Mouse (Mus musculus) embryonic facial prominence, embryonic 12.5 days (tissue): ENCODE measurements around the gene Nabp2. TPM values are rescaled to one million over a fixed set of nuclear protein-coding genes. Genes with fewer than 3 reads are reported as not detected.

ENCODE experiments used
- ATAC-seq: fragments of 200-750 bp; cut with Nextera tagmentation; 2 replicates; pipeline ENCODE4 v1.8.0; 2017; ENCODE audit not compliant: insufficient number of reproducible peaks, insufficient read depth, low FRiP score, low TSS enrichment
- H3K27ac ChIP-seq: fragments of 300-500 bp; sonication (generic); 2 replicates; pipeline ENCODE4 v1.5.1; 2016; ENCODE audit warnings: mild to moderate bottlenecking
- H3K27me3 ChIP-seq: fragments of 300-500 bp; sonication (generic); 2 replicates; pipeline ENCODE4 v1.6.1; 2016; ENCODE audit warnings: mild to moderate bottlenecking, moderate library complexity
- H3K36me3 ChIP-seq: fragments of 300-500 bp; sonication (generic); 2 replicates; pipeline ENCODE4 v1.6.1; 2016; ENCODE audit warnings: mild to moderate bottlenecking
- H3K4me1 ChIP-seq: fragments of 300-500 bp; sonication (generic); 2 replicates; pipeline ENCODE4 v1.6.1; 2016
- H3K4me2 ChIP-seq: fragments of 300-500 bp; sonication (generic); replicated peaks from 2 replicates; pipeline ENCODE4 v1.6.1; 2016; ENCODE audit warnings: mild to moderate bottlenecking, moderate library complexity
- H3K4me3 ChIP-seq: fragments of 300-500 bp; sonication (generic); 2 replicates; pipeline ENCODE4 v1.5.1; 2016; ENCODE audit warnings: mild to moderate bottlenecking
- H3K9ac ChIP-seq: fragments of 300-500 bp; sonication (generic); 2 replicates; pipeline ENCODE4 v1.6.1; 2016; ENCODE audit warnings: mild to moderate bottlenecking, moderate library complexity
- H3K9me3 ChIP-seq: fragments of 300-500 bp; sonication (generic); 2 replicates; pipeline ENCODE4 v1.6.1; 2016; ENCODE audit warnings: mild to moderate bottlenecking, moderate library complexity
- whole genome bisulfite sequencing: fragments of 180-500 bp; shearing (Covaris S2); methylation state at CpG from one replicate; pipeline ENCODE4 v1.1.7; 2016; 5-methylcytosine and 5-hydroxymethylcytosine counted together
- polyA plus RNA-seq: library from polyadenylated mRNA; unstranded; fragments of >200 nt; fragmentation: Nextera tagmentation; extraction: Ambion mirVana; gene quantifications from 2 replicates; pipeline ENCODE4 v1.2.1, GENCODE M21; 2016

Nabp2 gene
- polyA plus RNA-seq, 1 experiment from 2014 or later: 70.1 TPM

DNA sequence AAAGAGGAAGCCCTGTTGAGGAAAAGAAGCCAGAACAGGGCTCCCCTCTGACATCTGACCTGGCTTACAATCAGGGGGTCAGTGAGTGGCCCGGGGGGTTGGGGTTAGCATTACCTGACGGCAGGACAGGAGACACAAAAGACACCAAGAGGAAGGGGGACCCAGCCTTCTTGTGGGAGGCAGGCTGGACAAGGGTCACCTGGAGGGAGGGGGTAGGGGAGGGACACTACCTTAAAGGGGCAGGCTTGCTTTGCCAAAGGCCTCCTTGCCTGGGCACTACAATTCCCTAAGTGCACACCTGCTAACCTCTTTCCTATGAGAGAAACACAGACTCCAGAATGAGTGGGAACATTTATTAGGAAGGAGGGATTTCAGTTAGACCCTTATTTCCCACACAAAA lies 10.2 kb downstream of the Nabp2 start, which contains the start of gene Slc39a5:
Slc39a5 (minus strand) TSS at position 174 of the 400 bp plus-strand sequence.
- peaks cover 17% of the 10 kb centered on the region for H3K36me3 ChIP-seq
- 0 out of 2 replicates have a peak, but pooled peaks cover 5% of the 10 kb centered on the region for H3K4me1 ChIP-seq
- WGBS: 6% methylated on average over 2 of the region's 2 CpGs
- no peaks in the 10 kb centered on the region for H3K9me3 ChIP-seq
- H3K4me3 ChIP-seq: no peak within 1 kb of the TSS
- no peak within 1 kb of the TSS for H3K27ac ChIP-seq
- no peak within 1 kb of the TSS for H3K9ac ChIP-seq
- ATAC-seq: no peak
- H3K27me3 ChIP-seq: 0 out of 2 replicates have a peak, but pooled peaks cover 2% of the 10 kb centered on the region
- H3K4me2 ChIP-seq: no peak within 1 kb of the TSS

GRCm38 (mm10) chr10:128400338-128400737 lies 11.0 kb downstream of the Nabp2 start:
- Histone ChIP-seq H3K36me3 (peaks cover 21% of the 10 kb centered on the region), H3K27me3 (0 out of 2 replicates have a peak, but pooled peaks cover 2% of the 10 kb centered on the region), H3K9me3 (no peaks in the 10 kb centered on the region), H3K4me3 (no peak overlapping the region), H3K27ac (no peak overlapping the region), H3K4me1 (0 out of 2 replicates have a peak, but pooled peaks cover 5% of the 10 kb centered on the region), H3K9ac (no peak overlapping the region), H3K4me2 (no peak overlapping the region)
- WGBS: 29% methylated on average over 5 of the region's 5 CpGs
- ATAC-seq: no peak

GRCm38 (mm10) chr10:128397466-128397865 lies 13.8 kb downstream of the Nabp2 start:
- Histone ChIP-seq H3K9me3 (no peaks in the 10 kb centered on the region), H3K4me3 (no peak overlapping the region), H3K36me3 (peaks cover 50% of the 10 kb centered on the region), H3K27ac (no peak overlapping the region), H3K4me2 (no peak overlapping the region), H3K9ac (no peak overlapping the region), H3K27me3 (0 out of 2 replicates have a peak, but pooled peaks cover 2% of the 10 kb centered on the region), H3K4me1 (0 out of 2 replicates have a peak, but pooled peaks cover 5% of the 10 kb centered on the region)
- no peak for ATAC-seq
- 59% methylated on average over 7 of the region's 7 CpGs for WGBS

DNA sequence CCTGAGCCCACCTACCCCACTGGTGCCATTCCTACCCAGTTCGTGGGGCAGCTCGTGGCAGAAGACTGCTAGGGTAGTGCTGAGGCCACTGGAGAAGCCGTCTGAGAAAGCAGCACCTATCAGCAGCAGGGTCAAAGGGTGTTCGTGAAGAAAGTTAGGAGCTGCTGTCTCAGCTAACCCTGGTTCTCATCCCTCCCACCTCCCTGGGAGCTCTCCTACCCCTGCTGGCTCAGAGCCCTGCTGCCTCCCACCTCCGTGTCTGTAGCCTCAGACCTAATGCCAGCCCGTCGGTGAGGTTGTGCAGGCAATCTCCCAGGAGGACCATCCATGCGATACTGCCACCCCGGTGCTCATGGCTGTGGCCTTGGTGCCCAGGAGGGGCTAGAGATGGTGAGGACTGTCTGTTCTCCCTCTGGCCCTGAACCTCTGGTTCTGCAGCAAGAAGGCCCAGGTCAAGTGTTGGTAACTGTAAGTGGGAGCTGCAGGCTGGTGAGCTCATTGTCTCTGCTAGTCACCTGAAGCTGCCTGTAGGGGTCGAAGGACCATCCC lies 14.5 kb downstream of the Nabp2 start:
- Histone ChIP-seq H3K36me3 (peaks cover 57% of the 10 kb centered on the region), H3K27me3 (0 out of 2 replicates have a peak, but pooled peaks cover 2% of the 10 kb centered on the region), H3K9ac (no peak overlapping the region), H3K4me3 (no peak overlapping the region), H3K4me1 (0 out of 2 replicates have a peak, but pooled peaks cover 5% of the 10 kb centered on the region), H3K9me3 (no peaks in the 10 kb centered on the region), H3K27ac (no peak overlapping the region), H3K4me2 (no peak overlapping the region)
- ATAC-seq: no peak
- 73% methylated on average over 10 of the region's 10 CpGs for WGBS

- Histone ChIP-seq H3K9ac (no peak overlapping the region), H3K27me3 (no peaks in the 10 kb centered on the region), H3K4me3 (no peak overlapping the region), H3K36me3 (peaks cover 63% of the 10 kb centered on the region), H3K4me2 (no peak overlapping the region), H3K9me3 (no peaks in the 10 kb centered on the region), H3K4me1 (0 out of 2 replicates have a peak, but pooled peaks cover 5% of the 10 kb centered on the region), H3K27ac (no peak overlapping the region)
- no peak for ATAC-seq
- WGBS: 65% methylated on average over 11 of the region's 11 CpGs
Observed at GRCm38 (mm10) chr10:128396017-128396673, 15.1 kb downstream of the Nabp2 start.

DNA sequence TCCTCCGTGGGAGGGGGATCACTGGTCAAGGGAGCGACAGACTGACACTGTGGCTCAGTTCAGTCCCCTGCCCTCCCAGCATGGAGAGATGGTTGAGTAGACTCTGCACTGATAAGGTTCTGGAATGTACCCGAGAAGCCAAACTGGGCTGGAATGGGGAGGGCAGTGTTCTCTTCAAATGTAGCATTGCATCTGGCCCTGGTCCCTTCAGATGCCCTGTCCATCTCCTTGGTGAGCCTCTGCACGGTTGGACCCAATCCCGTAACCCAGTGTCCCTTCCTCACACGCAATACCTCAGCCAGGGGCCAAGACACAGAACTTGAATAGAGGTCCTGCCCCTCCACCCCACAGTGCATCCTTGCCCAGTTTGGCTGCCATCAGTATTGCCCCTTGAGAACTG lies 19.4 kb downstream of the Nabp2 start:
- no peak overlapping the region for H3K27ac ChIP-seq
- no peak for ATAC-seq
- WGBS: 78% methylated on average over 6 of the region's 6 CpGs
- H3K27me3 ChIP-seq: no peaks in the 10 kb centered on the region
- no peak overlapping the region for H3K4me3 ChIP-seq
- no peak overlapping the region for H3K9ac ChIP-seq
- no peaks in the 10 kb centered on the region for H3K4me1 ChIP-seq
- H3K4me2 ChIP-seq: no peak overlapping the region
- no peaks in the 10 kb centered on the region for H3K9me3 ChIP-seq
- peaks cover 99% of the 10 kb centered on the region for H3K36me3 ChIP-seq

DNA sequence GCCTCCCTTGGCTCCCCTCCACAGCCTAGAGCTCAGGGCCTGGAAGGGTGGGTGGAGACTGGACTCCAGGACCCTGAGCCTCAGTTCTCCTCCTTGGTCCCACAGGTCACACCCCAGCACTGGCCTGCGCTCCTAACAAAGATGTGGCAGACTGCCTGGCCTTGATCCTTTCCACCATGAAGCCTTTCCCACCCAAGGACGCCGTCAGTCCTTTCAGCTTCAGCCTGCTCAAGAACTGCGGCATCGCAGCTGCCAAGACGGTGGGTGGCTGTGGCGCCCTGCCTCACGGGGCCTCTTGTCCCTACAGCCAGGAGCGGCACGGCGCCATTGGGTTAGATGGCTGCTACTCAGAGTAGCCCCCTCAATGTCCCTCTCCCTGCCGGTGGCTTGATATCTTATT lies 20.9 kb downstream of the Nabp2 start:
- no peak overlapping the region for H3K27ac ChIP-seq
- 89% methylated on average over 12 of the region's 12 CpGs for WGBS
- no peak for ATAC-seq
- H3K4me3 ChIP-seq: no peak overlapping the region
- H3K9me3 ChIP-seq: no peaks in the 10 kb centered on the region
- no peak overlapping the region for H3K4me2 ChIP-seq
- no peak overlapping the region for H3K9ac ChIP-seq
- no peaks in the 10 kb centered on the region for H3K4me1 ChIP-seq
- peaks cover 99% of the 10 kb centered on the region for H3K36me3 ChIP-seq
- no peaks in the 10 kb centered on the region for H3K27me3 ChIP-seq

DNA sequence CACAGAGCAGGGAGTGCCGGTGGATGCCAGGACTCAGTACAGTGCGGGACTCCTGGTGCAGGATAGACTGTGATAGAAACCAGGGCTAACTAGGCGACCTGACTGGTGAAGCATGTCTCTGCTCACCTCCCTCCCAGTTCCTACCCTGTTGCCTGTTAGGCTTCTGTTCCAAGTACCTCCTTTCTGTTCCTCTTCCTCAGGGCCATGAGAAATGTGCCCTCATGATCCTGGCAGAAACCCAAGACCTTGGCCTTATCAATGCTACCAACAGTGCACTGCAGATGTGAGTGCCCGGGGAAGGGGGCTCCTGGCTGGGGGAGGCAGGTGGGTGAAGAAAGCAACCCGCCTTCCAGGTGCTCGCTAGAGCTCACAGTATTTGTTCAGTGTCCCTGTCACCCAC lies 21.7 kb downstream of the Nabp2 start:
- Histone ChIP-seq H3K27me3 (no peaks in the 10 kb centered on the region), H3K27ac (no peak overlapping the region), H3K36me3 (peaks cover 99% of the 10 kb centered on the region), H3K4me3 (no peak overlapping the region), H3K9me3 (no peaks in the 10 kb centered on the region), H3K4me2 (no peak overlapping the region), H3K9ac (no peak overlapping the region), H3K4me1 (no peaks in the 10 kb centered on the region)
- 91% methylated on average over 6 of the region's 6 CpGs for WGBS
- no peak for ATAC-seq

DNA sequence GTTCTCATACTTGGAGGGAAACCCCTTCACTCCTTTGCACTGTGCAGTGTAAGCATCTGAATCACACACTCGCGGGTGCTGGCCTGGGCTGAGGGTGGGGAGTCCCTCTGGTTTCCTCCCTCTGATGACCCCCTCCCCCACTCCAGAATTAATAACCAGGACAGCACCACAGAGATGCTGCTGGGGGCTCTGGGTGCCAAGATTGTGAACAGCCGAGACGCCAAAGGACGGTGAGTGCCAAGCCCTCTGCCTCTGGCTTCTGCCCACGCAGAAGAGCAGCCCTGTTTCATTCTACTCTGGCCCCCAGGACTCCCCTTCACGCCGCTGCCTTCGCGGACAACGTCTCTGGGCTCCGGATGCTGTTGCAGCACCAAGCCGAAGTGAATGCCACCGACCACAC lies 22.4 kb downstream of the Nabp2 start:
- WGBS: 90% methylated on average over 14 of the region's 14 CpGs
- Histone ChIP-seq H3K9me3 (no peaks in the 10 kb centered on the region), H3K4me3 (no peak overlapping the region), H3K4me2 (no peak overlapping the region), H3K36me3 (peaks cover 99% of the 10 kb centered on the region), H3K27me3 (no peaks in the 10 kb centered on the region), H3K27ac (no peak overlapping the region), H3K4me1 (no peaks in the 10 kb centered on the region), H3K9ac (no peak overlapping the region)
- no peak for ATAC-seq

DNA sequence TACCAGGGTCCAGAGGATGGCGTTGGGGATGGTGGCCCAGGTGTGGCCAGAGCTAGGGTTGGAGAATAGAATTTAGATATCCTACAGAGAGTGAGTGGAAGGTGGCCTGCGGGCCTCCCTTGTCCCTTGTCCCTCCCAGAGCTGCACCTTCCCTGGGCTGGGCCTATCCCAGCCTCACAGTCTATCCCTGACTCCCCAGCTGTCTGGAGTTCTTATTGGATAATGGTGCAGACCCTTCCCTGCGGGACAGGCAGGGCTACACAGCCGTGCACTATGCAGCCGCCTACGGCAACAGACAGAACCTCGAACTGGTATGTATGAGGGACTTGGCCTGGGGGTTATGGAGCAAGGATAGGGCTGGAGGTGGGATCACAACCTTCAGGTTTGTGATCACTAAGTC lies 25.4 kb downstream of the Nabp2 start:
- no peak overlapping the region for H3K27ac ChIP-seq
- WGBS: 83% methylated on average over 7 of the region's 7 CpGs
- no peak overlapping the region for H3K4me3 ChIP-seq
- no peaks in the 10 kb centered on the region for H3K4me1 ChIP-seq
- H3K36me3 ChIP-seq: peaks cover 98% of the 10 kb centered on the region
- no peaks in the 10 kb centered on the region for H3K9me3 ChIP-seq
- no peak overlapping the region for H3K9ac ChIP-seq
- 0 out of 2 replicates have a peak, but pooled peaks have one; percentile 38 for ATAC-seq
- no peak overlapping the region for H3K4me2 ChIP-seq
- H3K27me3 ChIP-seq: no peaks in the 10 kb centered on the region

- H3K36me3 ChIP-seq: peaks cover 89% of the 10 kb centered on the region
- peaks cover 11% of the 10 kb centered on the region for H3K4me1 ChIP-seq
- H3K9ac ChIP-seq: no peak overlapping the region
- H3K4me3 ChIP-seq: no peak overlapping the region
- no peaks in the 10 kb centered on the region for H3K9me3 ChIP-seq
- 86% methylated on average over 8 of the region's 8 CpGs for WGBS
- ATAC-seq: no peak
- no peak overlapping the region for H3K27ac ChIP-seq
- no peak overlapping the region for H3K4me2 ChIP-seq
- no peaks in the 10 kb centered on the region for H3K27me3 ChIP-seq
Observed at GRCm38 (mm10) chr10:128382482-128382881, 28.8 kb downstream of the Nabp2 start.

DNA sequence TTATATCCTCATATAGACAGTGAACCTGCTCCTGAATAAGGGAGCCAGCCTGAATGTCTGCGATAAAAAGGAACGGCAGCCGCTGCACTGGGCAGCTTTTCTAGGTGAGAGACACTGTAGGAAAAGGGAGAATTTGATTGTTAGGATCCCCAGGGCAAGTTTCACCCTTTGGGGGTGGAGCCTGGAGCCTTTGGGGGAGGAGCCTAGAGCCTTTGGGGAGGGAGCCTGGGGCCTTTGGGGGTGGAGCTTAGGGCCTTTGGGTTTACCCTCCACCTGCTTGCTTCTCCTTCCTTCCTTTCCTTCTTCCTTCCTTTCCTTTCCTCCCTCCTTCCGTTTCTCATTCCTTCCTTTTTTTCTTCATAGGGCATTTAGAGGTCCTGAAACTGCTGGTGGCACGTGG lies 30.7 kb downstream of the Nabp2 start:
- Histone ChIP-seq H3K36me3 (peaks cover 69% of the 10 kb centered on the region), H3K27me3 (no peaks in the 10 kb centered on the region), H3K9me3 (no peaks in the 10 kb centered on the region), H3K9ac (no peak overlapping the region), H3K4me1 (peaks cover 14% of the 10 kb centered on the region), H3K4me3 (no peak overlapping the region), H3K27ac (no peak overlapping the region), H3K4me2 (no peak overlapping the region)
- ATAC-seq: no peak
- 89% methylated on average over 5 of the region's 5 CpGs for WGBS
